Mouse (Mus musculus): ENCODE measurements around the gene Gapdh. TPM values are rescaled to one million over a fixed set of nuclear protein-coding genes. Genes with fewer than 3 reads are reported as not detected.

Gene Gapdh
- polyA plus RNA-seq, 1 experiment from 2014 or later = 1,443 TPM

Small RNA genes within 50 kb of the gene (microRNA-seq; reads per million reads assigned to microRNA genes)
- 0.69 reads per million for gene Mir3098

Other genes with a start within 250 kb of the Gapdh start
- gene Ptms, start 246.4 kb downstream of the Gapdh start, polyA plus RNA-seq (2015; fragmentation: Nextera tagmentation; extraction: Ambion mirVana) = 700 and 743 TPM in 2 replicates
- 543 and 556 TPM in 2 replicates for gene Mlf2, start 235.1 kb downstream of the Gapdh start, polyA plus RNA-seq (2015; fragmentation: Nextera tagmentation; extraction: Ambion mirVana)
- gene Cops7a, start 200.9 kb downstream of the Gapdh start, polyA plus RNA-seq (2015; fragmentation: Nextera tagmentation; extraction: Ambion mirVana) = 87.6 and 94.0 TPM in 2 replicates
- 69.1 and 87.1 TPM in 2 replicates for gene Pianp, start 169.8 kb downstream of the Gapdh start, polyA plus RNA-seq (2015; fragmentation: Nextera tagmentation; extraction: Ambion mirVana)
- 11.2 and 14.2 TPM in 2 replicates for gene Zfp384, start 157.3 kb downstream of the Gapdh start, polyA plus RNA-seq (2015; fragmentation: Nextera tagmentation; extraction: Ambion mirVana)
- gene Ing4, start 126.7 kb downstream of the Gapdh start, polyA plus RNA-seq (2015; fragmentation: Nextera tagmentation; extraction: Ambion mirVana) = 141 and 155 TPM in 2 replicates
- gene Acrbp, start 116.8 kb downstream of the Gapdh start, polyA plus RNA-seq (2015; fragmentation: Nextera tagmentation; extraction: Ambion mirVana) = 18.0 and 18.3 TPM in 2 replicates
- 0.45 and 0.60 TPM in 2 replicates for gene Lpar5, start 98.5 kb downstream of the Gapdh start, polyA plus RNA-seq (2015; fragmentation: Nextera tagmentation; extraction: Ambion mirVana)
- gene Chd4, start 70.5 kb downstream of the Gapdh start, polyA plus RNA-seq (2015; fragmentation: Nextera tagmentation; extraction: Ambion mirVana) = 59.7 and 74.3 TPM in 2 replicates
- 49.2 and 49.3 TPM in 2 replicates for gene Nop2, start 34.6 kb downstream of the Gapdh start, polyA plus RNA-seq (2015; fragmentation: Nextera tagmentation; extraction: Ambion mirVana)
- 21.1 and 21.2 TPM in 2 replicates for gene Iffo1, start 21.2 kb downstream of the Gapdh start, polyA plus RNA-seq (2015; fragmentation: Nextera tagmentation; extraction: Ambion mirVana)
- 39.4 and 41.2 TPM in 2 replicates for gene Ncapd2, start 25.2 kb upstream of the Gapdh start, polyA plus RNA-seq (2015; fragmentation: Nextera tagmentation; extraction: Ambion mirVana)
- gene Mrpl51, start 25.3 kb upstream of the Gapdh start, polyA plus RNA-seq (2015; fragmentation: Nextera tagmentation; extraction: Ambion mirVana) = 132 TPM in 2 replicates
- gene Vamp1, start 49.1 kb upstream of the Gapdh start, polyA plus RNA-seq (2015; fragmentation: Nextera tagmentation; extraction: Ambion mirVana) = 14.2 and 21.2 TPM in 2 replicates
- 7.4 and 8.3 TPM in 2 replicates for gene Tapbpl, start 65.4 kb upstream of the Gapdh start, polyA plus RNA-seq (2015; fragmentation: Nextera tagmentation; extraction: Ambion mirVana)
- 1.1 and 2.0 TPM in 2 replicates for gene Cd27, start 70.5 kb upstream of the Gapdh start, polyA plus RNA-seq (2015; fragmentation: Nextera tagmentation; extraction: Ambion mirVana)
- not detected in 2 replicates for gene Tuba3a, start 119.6 kb upstream of the Gapdh start, polyA plus RNA-seq (2015; fragmentation: Nextera tagmentation; extraction: Ambion mirVana)
- 12.8 and 16.0 TPM in 2 replicates for gene Ltbr, start 147.4 kb upstream of the Gapdh start, polyA plus RNA-seq (2015; fragmentation: Nextera tagmentation; extraction: Ambion mirVana)
- 0.67 and 1.1 TPM in 2 replicates for gene Scnn1a, start 154.2 kb upstream of the Gapdh start, polyA plus RNA-seq (2015; fragmentation: Nextera tagmentation; extraction: Ambion mirVana)
- gene Tnfrsf1a, start 182.9 kb upstream of the Gapdh start, polyA plus RNA-seq (2015; fragmentation: Nextera tagmentation; extraction: Ambion mirVana) = 11.0 and 11.2 TPM in 2 replicates
- 0.20 and 0.44 TPM in 2 replicates for gene Plekhg6, start 214.3 kb upstream of the Gapdh start, polyA plus RNA-seq (2015; fragmentation: Nextera tagmentation; extraction: Ambion mirVana)